Mouse (Mus musculus): ENCODE measurements around the gene Ccdc167. TPM values are rescaled to one million over a fixed set of nuclear protein-coding genes. Genes with fewer than 3 reads are reported as not detected.

Gene Ccdc167
- polyA plus RNA-seq, 1 experiment from 2014 or later: 6.6 TPM

DNA sequence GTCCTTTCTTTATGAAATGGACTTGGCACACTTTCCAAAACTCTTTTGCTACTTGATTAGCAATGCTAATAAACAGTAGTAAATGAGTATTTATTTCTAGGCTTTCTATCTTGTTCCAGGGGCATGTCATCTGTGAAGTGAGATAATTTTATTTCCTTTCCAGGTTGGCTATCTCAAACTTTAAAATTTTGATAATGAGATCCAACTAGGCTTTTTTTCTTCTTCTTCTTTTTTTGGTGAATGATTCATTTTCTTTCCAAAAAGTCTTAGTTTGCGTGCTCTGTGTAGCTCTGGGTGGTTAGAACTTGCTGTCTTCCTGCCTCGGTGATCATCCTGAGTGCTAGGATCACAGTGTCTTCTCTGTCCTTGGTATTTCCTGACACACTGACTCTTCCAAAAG lies 24.0 kb downstream of the Ccdc167 start:
- Histone ChIP-seq H3K4me2 (replicated peaks; ENCODE audit: low read depth) (no peak overlapping the region), H3K36me3 (ENCODE audit: control insufficient read depth, insufficient read depth) (peaks cover 80% of the 10 kb centered on the region), H3K9me3 (ENCODE audit: control insufficient read depth) (no peaks in the 10 kb centered on the region), H3K9ac (ENCODE audit: low read depth, low read length) (no peak overlapping the region), H3K4me1 (replicated peaks; ENCODE audit: control insufficient read depth, insufficient read depth, low read length) (no peaks in the 10 kb centered on the region), H3K27ac (ENCODE audit: low read depth, low read length) (no peak overlapping the region), H3K4me3 (ENCODE audit: low read depth, low read length) (no peak overlapping the region), H3K27me3 (replicated peaks; ENCODE audit: control insufficient read depth, insufficient read depth, low read length) (no peaks in the 10 kb centered on the region)
- no peak for ATAC-seq
- no peak for TF ChIP-seq CTCF (IDR thresholded peaks at IDR 0.05; ENCODE audit: low read depth)
- 90% methylated on average over 2 of the region's 2 CpGs for WGBS

DNA sequence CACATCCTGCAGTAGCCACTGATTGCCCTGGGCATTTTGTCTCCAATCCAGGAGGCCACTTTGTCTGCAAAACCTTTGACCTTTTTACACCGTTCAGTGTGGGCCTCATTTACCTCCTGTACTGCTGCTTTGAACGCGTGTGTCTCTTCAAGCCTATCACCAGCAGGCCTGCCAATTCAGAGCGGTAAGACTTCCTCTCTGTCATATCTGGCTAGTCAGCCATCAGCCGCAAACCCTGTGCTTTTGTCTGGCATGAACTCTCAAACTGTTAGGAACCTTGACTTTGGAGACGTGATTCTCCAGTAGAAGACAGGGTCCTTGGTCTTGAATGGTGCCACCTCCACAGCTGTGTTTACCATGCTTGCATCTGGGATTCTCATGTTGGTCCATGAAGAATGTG lies 26.6 kb downstream of the Ccdc167 start:
- H3K4me3 ChIP-seq (ENCODE audit: low read depth, low read length): no peak overlapping the region
- no peak for ATAC-seq
- H3K36me3 ChIP-seq (ENCODE audit: control insufficient read depth, insufficient read depth): peaks cover 85% of the 10 kb centered on the region
- no peak overlapping the region for H3K4me2 ChIP-seq (replicated peaks; ENCODE audit: low read depth)
- no peaks in the 10 kb centered on the region for H3K27me3 ChIP-seq (replicated peaks; ENCODE audit: control insufficient read depth, insufficient read depth, low read length)
- H3K27ac ChIP-seq (ENCODE audit: low read depth, low read length): no peak overlapping the region
- 66% methylated on average over 6 of the region's 6 CpGs for WGBS
- H3K9me3 ChIP-seq (ENCODE audit: control insufficient read depth): no peaks in the 10 kb centered on the region
- H3K9ac ChIP-seq (ENCODE audit: low read depth, low read length): no peak overlapping the region
- no peaks in the 10 kb centered on the region for H3K4me1 ChIP-seq (replicated peaks; ENCODE audit: control insufficient read depth, insufficient read depth, low read length)
- no peak for TF ChIP-seq CTCF (IDR thresholded peaks at IDR 0.05; ENCODE audit: low read depth)

DNA sequence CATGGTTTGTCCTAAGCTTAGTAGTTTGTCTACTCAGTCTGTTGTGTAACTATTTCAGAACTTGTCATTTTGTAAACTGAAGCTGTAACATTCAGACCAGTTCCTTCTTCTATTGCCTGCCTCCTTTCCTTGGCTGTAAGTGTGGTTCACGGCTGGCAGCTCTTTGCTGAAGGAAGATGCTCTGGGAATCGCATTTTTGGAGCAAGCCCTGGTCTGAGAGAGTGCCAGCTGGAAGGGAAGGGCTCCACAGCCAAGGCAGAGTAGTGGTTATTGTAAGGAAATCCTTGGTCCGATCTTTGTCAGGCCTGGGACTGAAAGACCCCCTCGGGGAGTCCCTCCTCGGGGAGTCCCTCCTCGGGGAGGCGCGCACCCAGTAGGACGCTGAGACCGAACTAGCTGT lies 28.2 kb downstream of the Ccdc167 start:
- Histone ChIP-seq H3K4me3 (ENCODE audit: low read depth, low read length) (no peak overlapping the region), H3K4me2 (replicated peaks; ENCODE audit: low read depth) (no peak overlapping the region), H3K9ac (ENCODE audit: low read depth, low read length) (no peak overlapping the region), H3K27ac (ENCODE audit: low read depth, low read length) (no peak overlapping the region), H3K4me1 (replicated peaks; ENCODE audit: control insufficient read depth, insufficient read depth, low read length) (no peaks in the 10 kb centered on the region), H3K9me3 (ENCODE audit: control insufficient read depth) (no peaks in the 10 kb centered on the region), H3K36me3 (ENCODE audit: control insufficient read depth, insufficient read depth) (peaks cover 81% of the 10 kb centered on the region), H3K27me3 (replicated peaks; ENCODE audit: control insufficient read depth, insufficient read depth, low read length) (no peaks in the 10 kb centered on the region)
- TF ChIP-seq CTCF (IDR thresholded peaks at IDR 0.05; ENCODE audit: low read depth): no peak
- 97% methylated on average over 10 of the region's 10 CpGs for WGBS
- no peak for ATAC-seq

DNA sequence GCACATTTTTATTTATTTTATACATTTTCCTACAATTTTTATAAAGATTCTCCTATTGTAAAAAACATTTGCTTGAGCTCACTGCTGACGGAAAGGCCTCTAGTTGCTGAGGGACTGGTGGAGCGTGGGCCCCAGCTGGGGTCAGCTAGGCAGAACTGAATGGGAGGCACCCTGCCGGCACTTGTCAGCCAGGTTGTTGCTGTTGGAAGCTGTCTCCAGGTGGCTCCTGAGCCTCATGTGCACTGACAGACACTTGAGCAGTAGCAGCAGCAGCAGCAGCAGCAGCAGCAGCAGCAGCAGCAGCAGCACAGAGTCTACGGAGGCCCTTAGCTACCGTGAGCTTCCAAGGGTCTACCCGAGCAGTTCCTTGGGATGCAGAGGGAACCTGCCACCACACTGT lies 29.5 kb downstream of the Ccdc167 start:
- H3K4me3 ChIP-seq (ENCODE audit: low read depth, low read length): no peak overlapping the region
- H3K36me3 ChIP-seq (ENCODE audit: control insufficient read depth, insufficient read depth): peaks cover 85% of the 10 kb centered on the region
- ATAC-seq: no peak
- H3K27me3 ChIP-seq (replicated peaks; ENCODE audit: control insufficient read depth, insufficient read depth, low read length): no peaks in the 10 kb centered on the region
- H3K9ac ChIP-seq (ENCODE audit: low read depth, low read length): no peak overlapping the region
- H3K4me2 ChIP-seq (replicated peaks; ENCODE audit: low read depth): no peak overlapping the region
- H3K9me3 ChIP-seq (ENCODE audit: control insufficient read depth): no peaks in the 10 kb centered on the region
- no peak for TF ChIP-seq CTCF (IDR thresholded peaks at IDR 0.05; ENCODE audit: low read depth)
- H3K4me1 ChIP-seq (replicated peaks; ENCODE audit: control insufficient read depth, insufficient read depth, low read length): no peaks in the 10 kb centered on the region
- 87% methylated on average over 6 of the region's 6 CpGs for WGBS
- H3K27ac ChIP-seq (ENCODE audit: low read depth, low read length): no peak overlapping the region

DNA sequence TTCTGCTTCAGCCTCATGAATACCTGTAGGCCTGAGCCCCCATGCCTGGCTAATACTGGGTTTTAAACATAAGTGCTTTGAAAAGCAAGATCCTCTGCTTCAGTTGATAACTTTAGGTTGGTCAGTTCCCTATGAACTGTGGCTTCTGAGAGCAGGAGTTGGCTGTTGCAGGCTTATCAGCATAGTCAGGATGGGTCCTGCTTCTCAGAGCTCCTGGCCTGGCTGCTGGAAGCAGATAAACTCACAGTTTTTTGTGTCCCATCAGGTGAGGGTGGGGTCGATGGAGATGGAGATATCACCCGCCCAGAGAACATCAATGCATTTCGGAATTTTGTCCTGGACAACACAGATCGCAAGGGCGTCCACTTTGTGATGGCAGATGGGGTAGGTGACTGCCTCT lies 30.1 kb downstream of the Ccdc167 start:
- H3K4me1 ChIP-seq (replicated peaks; ENCODE audit: control insufficient read depth, insufficient read depth, low read length): no peaks in the 10 kb centered on the region
- H3K9me3 ChIP-seq (ENCODE audit: control insufficient read depth): no peaks in the 10 kb centered on the region
- no peak overlapping the region for H3K9ac ChIP-seq (ENCODE audit: low read depth, low read length)
- TF ChIP-seq CTCF (IDR thresholded peaks at IDR 0.05; ENCODE audit: low read depth): no peak
- 91% methylated on average over 5 of the region's 5 CpGs for WGBS
- H3K4me3 ChIP-seq (ENCODE audit: low read depth, low read length): no peak overlapping the region
- no peak overlapping the region for H3K27ac ChIP-seq (ENCODE audit: low read depth, low read length)
- H3K4me2 ChIP-seq (replicated peaks; ENCODE audit: low read depth): no peak overlapping the region
- no peaks in the 10 kb centered on the region for H3K27me3 ChIP-seq (replicated peaks; ENCODE audit: control insufficient read depth, insufficient read depth, low read length)
- no peak for ATAC-seq
- H3K36me3 ChIP-seq (ENCODE audit: control insufficient read depth, insufficient read depth): peaks cover 90% of the 10 kb centered on the region

DNA sequence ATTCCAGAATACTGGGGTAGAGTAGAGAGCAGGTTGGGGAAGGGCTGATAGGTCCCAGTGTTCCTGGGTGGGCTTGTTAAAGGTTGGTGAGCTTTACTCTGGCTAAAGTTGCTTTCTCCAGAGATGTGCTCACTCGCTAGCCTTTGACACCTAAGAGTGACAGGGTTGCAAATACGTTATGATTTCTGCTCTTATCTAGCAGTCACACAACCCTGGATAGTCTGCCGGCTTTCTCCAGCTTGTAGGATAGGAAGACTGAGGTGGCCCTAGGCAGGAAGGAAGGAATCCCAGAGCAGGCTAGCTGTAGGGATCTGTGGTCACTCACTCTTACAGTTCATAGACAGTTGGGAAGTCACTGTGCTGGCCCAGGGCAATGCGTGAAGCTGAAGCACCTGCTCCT lies 32.6 kb downstream of the Ccdc167 start:
- Histone ChIP-seq H3K27ac (ENCODE audit: low read depth, low read length) (no peak overlapping the region), H3K4me3 (ENCODE audit: low read depth, low read length) (no peak overlapping the region), H3K27me3 (replicated peaks; ENCODE audit: control insufficient read depth, insufficient read depth, low read length) (no peaks in the 10 kb centered on the region), H3K4me1 (replicated peaks; ENCODE audit: control insufficient read depth, insufficient read depth, low read length) (no peaks in the 10 kb centered on the region), H3K9ac (ENCODE audit: low read depth, low read length) (no peak overlapping the region), H3K36me3 (ENCODE audit: control insufficient read depth, insufficient read depth) (peaks cover 86% of the 10 kb centered on the region), H3K9me3 (ENCODE audit: control insufficient read depth) (no peaks in the 10 kb centered on the region), H3K4me2 (replicated peaks; ENCODE audit: low read depth) (no peak overlapping the region)
- ATAC-seq: no peak
- no peak for TF ChIP-seq CTCF (IDR thresholded peaks at IDR 0.05; ENCODE audit: low read depth)
- 91% methylated on average over 4 of the region's 4 CpGs for WGBS

DNA sequence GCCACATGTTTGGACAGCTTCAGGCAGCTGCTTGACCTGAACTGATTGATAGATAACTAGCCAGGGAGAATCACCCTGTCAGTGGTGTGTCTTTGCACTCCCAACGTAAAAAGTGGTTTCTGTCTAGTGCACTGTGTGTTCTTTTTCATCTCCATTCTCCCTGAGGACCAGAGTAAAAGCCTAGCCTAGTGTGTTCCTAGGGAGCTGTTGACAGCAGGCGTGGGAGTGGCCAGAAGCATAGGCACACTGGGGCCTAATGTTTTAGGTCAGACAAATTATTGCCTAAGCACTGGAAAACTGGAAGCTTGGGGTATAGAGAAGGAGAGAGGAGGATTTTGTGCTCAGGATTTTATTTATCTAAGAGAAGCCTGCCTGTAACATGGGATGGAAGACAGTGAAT lies 33.7 kb downstream of the Ccdc167 start:
- Histone ChIP-seq H3K4me1 (replicated peaks; ENCODE audit: control insufficient read depth, insufficient read depth, low read length) (no peaks in the 10 kb centered on the region), H3K4me3 (ENCODE audit: low read depth, low read length) (no peak overlapping the region), H3K4me2 (replicated peaks; ENCODE audit: low read depth) (no peak overlapping the region), H3K27me3 (replicated peaks; ENCODE audit: control insufficient read depth, insufficient read depth, low read length) (no peaks in the 10 kb centered on the region), H3K9ac (ENCODE audit: low read depth, low read length) (no peak overlapping the region), H3K9me3 (ENCODE audit: control insufficient read depth) (no peaks in the 10 kb centered on the region), H3K36me3 (ENCODE audit: control insufficient read depth, insufficient read depth) (peaks cover 75% of the 10 kb centered on the region), H3K27ac (ENCODE audit: low read depth, low read length) (no peak overlapping the region)
- no peak for ATAC-seq
- 84% methylated on average over 2 of the region's 2 CpGs for WGBS
- TF ChIP-seq CTCF (IDR thresholded peaks at IDR 0.05; ENCODE audit: low read depth): no peak
